Mouse (Mus musculus) bone marrow, adult 2 months (tissue): ENCODE measurements around the gene Spred1. TPM values are rescaled to one million over a fixed set of nuclear protein-coding genes. Genes with fewer than 3 reads are reported as not detected.

Experiments
- H3K27ac ChIP-seq: fragments of 200-500 bp; 2 replicates; pipeline ENCODE4 v1.5.1; 2012; ENCODE audit warnings: low read depth, mild to moderate bottlenecking, control low read depth, inconsistent platforms, low read length; ENCODE audit not compliant: control insufficient read depth, poor library complexity, insufficient read depth
- H3K4me1 ChIP-seq: fragments of 200-500 bp; 2 replicates; pipeline ENCODE4 v1.6.1; 2011; ENCODE audit warnings: low read length; ENCODE audit not compliant: control insufficient read depth, insufficient read depth
- H3K4me3 ChIP-seq: fragments of 200-500 bp; replicated peaks from 2 replicates; pipeline ENCODE3; 2011; ENCODE audit warnings: mild to moderate bottlenecking, low read depth, low read length, control low read depth; ENCODE audit not compliant: control insufficient read depth
- CTCF ChIP-seq: fragments of 200-500 bp; IDR thresholded peaks from 2 replicates; pipeline ENCODE4 v1.5.1; 2011; ENCODE audit warnings: low read length, control low read depth; ENCODE audit not compliant: control insufficient read depth, insufficient read depth
- POLR2A ChIP-seq: fragments of 200-500 bp; IDR thresholded peaks from 2 replicates; pipeline ENCODE4 v1.6.1; 2011; ENCODE audit warnings: low read depth, mild to moderate bottlenecking, control low read depth, low read length, borderline replicate concordance; ENCODE audit not compliant: control insufficient read depth
- WGBS: fragments of 180-500 bp; shearing (Covaris S2); methylation state at CpG from one replicate; pipeline ENCODE4 v1.1.7; 2018; 5-methylcytosine and 5-hydroxymethylcytosine counted together
- polyA plus RNA-seq: library from polyadenylated mRNA; stranded (reverse); fragments of >200 nt; gene quantifications from 2 replicates; pipeline ENCODE4 v1.2.4, GENCODE M21; 2011; ENCODE audit warnings: low replicate concordance; ENCODE audit not compliant: missing spikeins, insufficient read depth, insufficient read length

Spred1 gene
- polyA plus RNA-seq, 1 experiment, result 5.6 TPM

- WGBS, result 79% methylated on average over 1 of the region's 1 CpGs
- no peak overlapping the region for H3K27ac ChIP-seq
- TF ChIP-seq POLR2A (no peak), CTCF (no peak)
- H3K4me3 ChIP-seq, result no peak overlapping the region
- no peaks in the 10 kb centered on the region; the same call in 1 of the 2 replicates for H3K4me1 ChIP-seq
Observed at GRCm38 (mm10) chr2:117139977-117140376, 18.8 kb downstream of the Spred1 start.

DNA sequence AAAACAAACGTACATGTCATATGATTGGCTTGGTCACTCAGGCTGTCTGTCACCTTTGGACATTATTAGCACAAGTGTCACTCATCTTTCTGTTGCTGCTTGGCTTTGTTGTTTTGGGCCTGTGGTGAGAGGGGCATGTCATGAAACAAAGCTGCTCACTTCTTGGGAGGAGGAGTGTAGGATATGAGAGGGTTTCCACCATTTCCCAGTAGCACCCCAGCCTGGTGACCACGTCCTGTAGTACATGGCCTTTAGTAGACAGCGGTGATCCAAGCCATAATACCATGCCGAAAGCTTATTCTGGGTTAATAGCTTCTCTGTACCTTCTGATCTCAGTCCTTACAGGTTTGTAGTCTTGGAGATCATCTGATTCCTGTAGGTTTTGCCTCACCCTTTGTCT, 21.9 kb downstream of the Spred1 start:
- WGBS, result 75% methylated on average over 4 of the region's 4 CpGs
- H3K27ac ChIP-seq, result no peak overlapping the region
- H3K4me3 ChIP-seq, result no peak overlapping the region
- no peaks in the 10 kb centered on the region; the same call in 1 of the 2 replicates for H3K4me1 ChIP-seq
- TF ChIP-seq CTCF (no peak), POLR2A (no peak)

GRCm38 (mm10) chr2:117146026-117146425, 24.9 kb downstream of the Spred1 start:
- 24% methylated on average over 2 of the region's 2 CpGs for WGBS
- H3K27ac ChIP-seq, result no peak overlapping the region

GRCm38 (mm10) chr2:117146617-117147016, 25.4 kb downstream of the Spred1 start:
- Histone ChIP-seq H3K4me1 (no peaks in the 10 kb centered on the region), H3K4me3 (no peak overlapping the region), H3K27ac (no peak overlapping the region)
- WGBS, result 52% methylated on average over 3 of the region's 3 CpGs
- no peak for TF ChIP-seq CTCF
- TF ChIP-seq POLR2A, result no peak

More at GRCm38 (mm10) chr2:117146026-117146425, 24.9 kb downstream of the Spred1 start:
- no peak overlapping the region for H3K4me3 ChIP-seq
- TF ChIP-seq CTCF (no peak), POLR2A (no peak)
- H3K4me1 ChIP-seq, result no peaks in the 10 kb centered on the region

- H3K4me3 ChIP-seq, result no peak overlapping the region
- TF ChIP-seq POLR2A (no peak), CTCF (no peak)
- H3K4me1 ChIP-seq, result no peaks in the 10 kb centered on the region
- H3K27ac ChIP-seq, result no peak overlapping the region
Observed at GRCm38 (mm10) chr2:117152161-117152560, 31.0 kb downstream of the Spred1 start.

DNA sequence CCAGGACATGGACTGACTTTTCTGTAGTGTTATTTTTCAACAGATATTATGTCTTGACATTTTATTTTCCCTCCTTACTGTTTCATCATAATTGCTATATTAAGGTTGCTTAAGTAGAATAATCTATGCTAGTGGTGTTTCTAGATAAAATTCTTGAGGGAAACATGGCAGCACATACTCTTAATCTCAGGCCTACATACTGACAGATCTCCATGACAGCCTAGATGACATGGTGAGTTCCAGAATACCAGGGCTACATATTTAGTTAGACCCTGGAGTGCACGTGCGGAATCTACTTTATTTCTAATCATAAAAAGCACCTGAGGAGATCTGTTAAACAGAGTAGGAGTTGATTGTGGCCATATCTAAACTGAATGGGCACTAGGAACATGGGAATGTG, 47.2 kb downstream of the Spred1 start:
- Histone ChIP-seq H3K4me3 (no peak overlapping the region), H3K27ac (no peak overlapping the region), H3K4me1 (no peaks in the 10 kb centered on the region)
- no peak for TF ChIP-seq POLR2A
- no peak for TF ChIP-seq CTCF
- WGBS, result 70% methylated on average over 2 of the region's 2 CpGs

- TF ChIP-seq CTCF, result no peak
- TF ChIP-seq POLR2A, result no peak
- Histone ChIP-seq H3K4me1 (no peaks in the 10 kb centered on the region), H3K4me3 (no peak overlapping the region), H3K27ac (no peak overlapping the region)
- 47% methylated on average over 3 of the region's 3 CpGs for WGBS
Observed at GRCm38 (mm10) chr2:117169037-117169436, 47.9 kb downstream of the Spred1 start.

GRCm38 (mm10) chr2:117172981-117173380, 51.8 kb downstream of the Spred1 start:
- H3K4me1 ChIP-seq, result no peaks in the 10 kb centered on the region; the same call in 1 of the 2 replicates
- no peak overlapping the region for H3K4me3 ChIP-seq
- H3K27ac ChIP-seq, result no peak overlapping the region
- TF ChIP-seq CTCF (no peak), POLR2A (no peak)
- 76% methylated on average over 4 of the region's 4 CpGs for WGBS

DNA sequence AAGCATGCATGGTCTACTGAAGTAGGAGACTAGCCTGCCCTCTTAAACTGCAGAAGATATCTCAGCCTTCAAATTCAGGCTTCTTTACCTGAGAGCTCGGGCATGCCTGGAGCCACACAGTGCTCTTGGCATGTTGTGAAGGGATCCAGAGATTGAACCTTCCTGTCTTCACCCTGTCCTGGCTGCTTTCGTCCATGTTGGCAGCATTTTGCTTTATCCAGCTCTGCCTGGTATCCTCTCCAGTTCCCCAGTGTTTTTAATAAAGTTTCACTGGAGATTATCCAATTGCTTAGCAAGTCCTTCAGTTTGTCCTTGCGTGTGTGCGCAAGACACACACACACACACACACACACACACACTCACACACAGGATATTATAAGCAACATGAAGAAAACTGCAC, 54.9 kb downstream of the Spred1 start:
- WGBS, result 82% methylated on average over 4 of the region's 4 CpGs
- Histone ChIP-seq H3K4me1 (no peaks in the 10 kb centered on the region; the same call in 1 of the 2 replicates), H3K4me3 (no peak overlapping the region), H3K27ac (no peak overlapping the region)
- TF ChIP-seq POLR2A, result no peak
- TF ChIP-seq CTCF, result no peak
